Mouse (Mus musculus) retina, adult 2 months (tissue): ENCODE measurements around the gene Olfr1048.
"Not testable (repeated sequence)": the region's sequence is repeated elsewhere in the genome, so short reads cannot be mapped to it uniquely, and the experiment has no call there.

ENCODE experiments used
- DNase-seq: peaks from one replicate; pipeline ENCODE4 v3.0.0-alpha.2; 2012; ENCODE audit warnings: low read depth, low spot score

Olfr1048 gene

DNA sequence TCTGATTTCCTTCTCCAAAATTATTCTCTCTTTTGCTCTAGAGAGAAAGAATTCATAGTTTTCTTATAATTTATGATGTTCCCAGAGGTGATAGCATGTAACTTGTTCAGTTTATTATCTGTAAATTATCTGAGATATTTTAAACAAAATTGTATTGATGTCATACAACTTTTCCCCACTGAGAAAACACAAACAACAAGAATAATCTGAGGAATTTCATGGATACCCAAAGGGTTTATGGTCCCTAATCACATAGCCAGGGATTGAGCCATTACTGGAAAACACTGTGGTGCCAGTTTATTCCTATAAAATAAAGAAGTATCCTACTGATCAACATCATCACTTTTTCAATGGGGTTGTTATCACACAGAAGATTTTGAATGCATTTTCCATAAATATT is at the start of gene Olfr1048:
Gene Olfr1048, minus strand, starts transcription at position 101 of the 400 bp plus-strand sequence.
- DNase-seq: no peak

GRCm38 (mm10) chr2:86278988-86279387 is 38.9 kb upstream of the Olfr1048 start, which contains the start of gene Olfr1051:
Gene Olfr1051 (minus strand): TSS chr2:86279088.
- DNase-seq: not testable (repeated sequence)

GRCm38 (mm10) chr2:86258228-86258627 is 18.1 kb upstream of the Olfr1048 start, which contains the start of gene Olfr1049:
Gene Olfr1049 (minus strand): TSS chr2:86258328.
- DNase-seq: not testable (repeated sequence)

DNA sequence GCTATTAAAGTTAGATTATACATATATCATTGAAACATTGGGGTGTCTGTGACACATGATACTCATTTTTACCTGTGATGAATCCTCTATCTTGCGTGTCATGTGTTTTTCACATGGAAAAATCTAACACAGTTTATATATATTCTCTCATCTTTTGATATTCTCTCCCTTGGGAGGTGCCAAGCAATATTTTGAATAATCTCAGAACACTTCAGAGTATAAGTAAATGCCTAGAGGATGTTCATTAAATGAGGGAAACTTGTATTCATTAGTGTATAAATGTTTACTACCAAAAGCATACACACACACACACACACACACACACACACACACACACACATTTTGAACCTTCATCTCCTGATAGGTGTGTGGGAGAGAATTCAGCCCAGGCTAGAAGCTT is 8.8 kb downstream of the Olfr1048 start, which contains the start of gene Olfr1047:
Gene Olfr1047, minus strand, starts transcription at position 101 of the 400 bp plus-strand sequence.
- no peak for DNase-seq

DNA sequence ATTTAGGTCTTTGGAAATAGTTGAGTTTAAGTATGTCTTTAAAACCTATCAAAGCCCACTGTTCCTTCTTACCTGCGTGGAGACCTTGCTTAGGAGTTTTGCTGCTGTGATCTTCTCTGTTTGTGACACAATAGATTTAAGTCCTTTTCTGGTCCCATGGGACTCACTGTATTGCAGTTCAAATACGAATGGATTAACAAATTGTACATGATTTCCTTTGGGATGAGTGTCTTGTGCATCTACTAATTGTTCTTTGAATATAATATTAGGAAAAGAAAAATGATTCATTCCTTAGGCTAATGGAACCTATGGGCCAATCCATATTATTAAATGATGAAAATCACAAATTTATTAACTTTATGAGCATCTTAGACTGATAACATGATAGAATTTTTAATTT is 20.9 kb downstream of the Olfr1048 start, which contains the start of gene Olfr1046:
Gene Olfr1046, minus strand, starts transcription at position 101 of the 400 bp plus-strand sequence.
- no peak for DNase-seq

- no peak for DNase-seq
Measured at GRCm38 (mm10) chr2:86202909-86203308, 37.2 kb downstream of the Olfr1048 start, which contains the start of gene Olfr1045. Gene Olfr1045 (minus strand): TSS chr2:86203009.

DNA sequence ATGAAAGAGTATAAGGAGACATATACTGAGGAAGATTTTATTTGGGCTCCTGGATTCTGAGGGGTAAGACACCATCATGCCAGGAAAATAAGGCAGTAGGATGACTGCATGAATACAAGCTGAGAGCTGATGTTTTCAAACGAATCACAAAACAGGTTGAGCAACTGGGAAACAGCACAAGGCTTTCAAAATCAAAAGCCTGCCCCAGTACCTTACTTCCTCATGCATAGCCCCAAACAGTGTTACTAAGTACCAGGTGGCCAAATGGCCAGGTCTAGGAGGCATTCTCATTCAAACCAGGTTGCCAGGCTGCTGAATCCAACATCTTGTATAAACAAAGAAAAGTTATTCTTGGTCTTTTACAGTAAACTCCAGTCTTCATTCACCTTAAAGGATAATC is 44.2 kb downstream of the Olfr1048 start:
- DNase-seq: no peak

DNA sequence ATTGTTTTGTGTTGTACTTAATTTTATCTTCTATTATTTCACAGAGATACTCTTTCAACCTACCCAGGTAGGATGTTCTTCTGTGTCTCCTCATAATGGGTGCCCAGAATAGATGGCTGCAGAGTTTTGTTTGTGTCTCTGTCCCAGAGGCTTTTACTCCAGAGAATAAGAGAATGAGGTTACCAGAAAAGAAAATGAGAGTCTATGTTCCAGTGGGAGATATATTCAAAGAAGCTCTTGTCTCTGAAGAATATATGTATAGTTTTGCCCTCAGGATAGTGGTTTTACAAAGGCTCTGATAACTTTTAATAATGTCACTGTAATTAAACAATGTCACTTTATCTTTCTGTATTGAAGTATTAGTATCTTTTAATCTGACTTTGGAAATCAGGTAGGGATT is 54.5 kb downstream of the Olfr1048 start, which contains the start of gene Olfr52:
Gene Olfr52, minus strand, starts transcription at position 101 of the 400 bp plus-strand sequence.
- no peak for DNase-seq
